Mouse (Mus musculus) hindbrain, embryonic 11.5 days (tissue): Measurements from ENCODE around the gene Gm28051. TPM values are rescaled to one million over a fixed set of nuclear protein-coding genes. Genes with fewer than 3 reads are reported as not detected.

Experiments
- ATAC-seq: fragments of 200-750 bp; cut with Nextera tagmentation; 2 replicates; pipeline ENCODE4 v1.8.0; 2017; ENCODE audit warnings: mild to moderate bottlenecking, moderate TSS enrichment, moderate library complexity; ENCODE audit not compliant: low FRiP score
- DNase-seq: peaks from one replicate; pipeline ENCODE4 v3.0.0-alpha.2; 2015; ENCODE audit warnings: low spot score
- H3K27ac ChIP-seq: fragments of 300-500 bp; sonication (generic); 2 replicates; pipeline ENCODE4 v1.5.1; 2014; ENCODE audit warnings: mild to moderate bottlenecking, low read depth, low read length
- H3K27me3 ChIP-seq: fragments of 300-500 bp; sonication (generic); 2 replicates; pipeline ENCODE4 v1.6.1; 2014; ENCODE audit warnings: mild to moderate bottlenecking, low read length, moderate library complexity, mixed read lengths; ENCODE audit not compliant: control insufficient read depth, insufficient read depth
- H3K36me3 ChIP-seq: fragments of 300-500 bp; sonication (generic); 2 replicates; pipeline ENCODE4 v1.6.1; 2014; ENCODE audit warnings: mild to moderate bottlenecking, low read length, moderate library complexity, mixed read lengths; ENCODE audit not compliant: control insufficient read depth, insufficient read depth
- H3K4me1 ChIP-seq: fragments of 300-500 bp; sonication (generic); replicated peaks from 2 replicates; pipeline ENCODE4 v1.6.1; 2014; ENCODE audit warnings: low read length, mixed read lengths; ENCODE audit not compliant: control insufficient read depth, insufficient read depth
- H3K4me2 ChIP-seq: fragments of 300-500 bp; sonication (generic); replicated peaks from 2 replicates; pipeline ENCODE4 v1.6.1; 2014; ENCODE audit warnings: mild to moderate bottlenecking, low read depth, low read length
- H3K4me3 ChIP-seq: fragments of 300-500 bp; sonication (generic); 2 replicates; pipeline ENCODE4 v1.5.1; 2014; ENCODE audit warnings: low read depth, low read length
- H3K9ac ChIP-seq: fragments of 300-500 bp; sonication (generic); 2 replicates; pipeline ENCODE4 v1.6.1; 2014; ENCODE audit warnings: low read depth, low read length
- H3K9me3 ChIP-seq: fragments of 300-500 bp; sonication (generic); 2 replicates; pipeline ENCODE4 v1.6.1; 2016; ENCODE audit warnings: low read length; ENCODE audit not compliant: control insufficient read depth
- WGBS: fragments of 180-500 bp; shearing (Covaris S2); extraction: QIAGEN DNeasy Blood & Tissue Kit; methylation state at CpG from one replicate; pipeline ENCODE4 v1.1.7; 2014; 5-methylcytosine and 5-hydroxymethylcytosine counted together
- microRNA counts: library from miRNA; unstranded; fragments of <30 nt; microRNA quantifications from one replicate; lab custom pipeline; 2015
- polyA plus RNA-seq: library from polyadenylated mRNA; unstranded; fragments of >200 nt; fragmentation: Nextera tagmentation; extraction: Ambion mirVana; gene quantifications from 2 replicates; pipeline ENCODE4 v1.2.1, GENCODE M21; 2014

Gm28051 gene
- polyA plus RNA-seq, 1 experiment from 2014 or later = not detected

DNA sequence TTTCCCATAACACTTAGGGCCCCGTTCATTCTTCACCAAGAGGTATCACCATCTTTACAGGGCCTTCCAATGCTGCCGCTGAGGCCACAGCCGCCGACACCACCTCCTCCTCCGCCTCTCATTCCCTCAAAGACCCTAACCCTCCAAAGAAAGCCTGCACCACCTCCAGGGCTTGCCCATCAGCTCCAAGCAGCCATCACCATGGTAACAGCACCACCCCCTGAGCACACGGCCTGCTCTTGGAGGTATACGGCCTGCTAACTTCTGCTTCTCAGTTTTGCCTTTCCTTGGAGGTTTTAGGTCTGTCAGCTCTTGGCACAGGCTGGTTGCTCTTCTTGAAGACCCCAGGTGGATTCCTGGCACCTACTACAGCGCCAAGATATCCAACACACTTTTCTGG lies 86.7 kb downstream of the Gm28051 start:
- Histone ChIP-seq H3K36me3 (no peaks in the 10 kb centered on the region), H3K27ac (no peak overlapping the region), H3K9ac (no peak overlapping the region), H3K9me3 (no peaks in the 10 kb centered on the region), H3K4me3 (no peak overlapping the region), H3K4me2 (no peak overlapping the region), H3K27me3 (no peaks in the 10 kb centered on the region; the same call in 1 of the 2 replicates), H3K4me1 (no peaks in the 10 kb centered on the region)
- DNase-seq (peak; percentile 37), ATAC-seq (peak; percentile 69; the same call in 1 of the 2 replicates)
- 40% methylated on average over 8 of the region's 8 CpGs for WGBS

MicroRNA genes within 50 kb of the gene (microRNA counts, 519-probe panel; counts per million panel counts)
- microRNA mmu-miR-1936 (lab: Ali Mortazavi, UCI) = not detected

Other genes with a start within 250 kb of the Gm28051 start
- gene Chga, start 202.8 kb downstream of the Gm28051 start, polyA plus RNA-seq = 24.8 and 27.1 TPM in 2 replicates
- 14.1 and 16.8 TPM in 2 replicates for gene Itpk1, start 52.8 kb downstream of the Gm28051 start, polyA plus RNA-seq
- 35.7 and 42.9 TPM in 2 replicates for gene Moap1, start 14.1 kb downstream of the Gm28051 start, polyA plus RNA-seq
- gene Tmem251, start 14.0 kb downstream of the Gm28051 start, polyA plus RNA-seq = 10.8 and 11.3 TPM in 2 replicates
- 47.2 and 56.2 TPM in 2 replicates for gene Gon7, start within 50 bp of the Gm28051 start, polyA plus RNA-seq
- 58.8 and 69.1 TPM in 2 replicates for gene Ubr7, start 202 bp upstream of the Gm28051 start, polyA plus RNA-seq
- gene Gm20604, start 907 bp upstream of the Gm28051 start, polyA plus RNA-seq = 34.1 and 36.2 TPM in 2 replicates
- 19.6 and 20.6 TPM in 2 replicates for gene Btbd7, start 120.7 kb upstream of the Gm28051 start, polyA plus RNA-seq
- not detected in 2 replicates for gene Cox8c, start 141.6 kb upstream of the Gm28051 start, polyA plus RNA-seq
- 3.7 and 4.5 TPM in 2 replicates for gene Unc79, start 191.1 kb upstream of the Gm28051 start, polyA plus RNA-seq